Mouse (Mus musculus): ENCODE results near the gene BC035947. TPM values are rescaled to one million over a fixed set of nuclear protein-coding genes. Genes with fewer than 3 reads are reported as not detected.

BC035947 gene
- polyA plus RNA-seq, 1 experiment from 2014 or later: 1.2 TPM

DNA sequence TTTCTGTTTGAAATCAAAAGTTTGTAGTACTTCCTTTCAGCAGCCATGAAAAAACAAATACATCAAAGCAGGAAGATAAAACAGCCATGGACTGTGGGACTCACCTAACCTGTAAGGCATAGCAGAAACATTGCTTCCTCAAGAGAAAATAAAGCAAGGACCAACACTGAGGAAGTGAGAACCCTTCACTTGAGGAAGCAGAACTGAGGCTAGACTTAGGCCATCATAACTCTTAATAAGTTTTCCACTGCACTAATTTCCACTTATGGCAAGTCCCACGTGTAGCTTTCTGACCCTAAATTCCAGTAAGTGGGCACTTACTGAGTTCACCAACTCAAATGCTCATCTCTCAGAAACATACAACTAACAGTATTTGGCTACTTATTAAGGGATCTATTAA lies 21.8 kb downstream of the BC035947 start:
- H3K9ac ChIP-seq: no peak overlapping the region
- peaks cover 17% of the 10 kb centered on the region for H3K4me1 ChIP-seq
- no peaks in the 10 kb centered on the region for H3K9me3 ChIP-seq
- H3K27ac ChIP-seq: no peak overlapping the region
- ATAC-seq (ENCODE audit: insufficient number of reproducible peaks, insufficient read depth, low FRiP score, low TSS enrichment): no peak
- WGBS: 69% methylated on average over 1 of the region's 1 CpGs
- H3K27me3 ChIP-seq: 0 out of 2 replicates have a peak, but pooled peaks cover 2% of the 10 kb centered on the region
- H3K4me3 ChIP-seq: no peak overlapping the region
- H3K36me3 ChIP-seq: no peaks in the 10 kb centered on the region
- H3K4me2 ChIP-seq (replicated peaks): no peak overlapping the region

GRCm38 (mm10) chr1:78488752-78489492 lies 23.0 kb downstream of the BC035947 start, which contains the start of gene Farsb:
Farsb (minus strand) TSS chr1:78488897.
- under 1% methylated on average over 31 of the region's 31 CpGs for whole genome bisulfite sequencing
- no peaks in the 10 kb centered on the region for H3K36me3 ChIP-seq
- H3K9ac ChIP-seq: peak within 1 kb of the TSS; percentile 80
- peak within 1 kb of the TSS; percentile 90 for H3K4me3 ChIP-seq
- peaks cover 17% of the 10 kb centered on the region for H3K4me1 ChIP-seq
- ATAC-seq (ENCODE audit: insufficient number of reproducible peaks, insufficient read depth, low FRiP score, low TSS enrichment): peak; percentile 94
- no peaks in the 10 kb centered on the region for H3K9me3 ChIP-seq
- peak within 1 kb of the TSS; percentile 65; the same call in 1 of the 2 replicates for H3K27ac ChIP-seq
- 0 out of 2 replicates have a peak, but pooled peaks cover 2% of the 10 kb centered on the region for H3K27me3 ChIP-seq
- peak within 1 kb of the TSS; percentile 90 for H3K4me2 ChIP-seq (replicated peaks)

- Histone ChIP-seq H3K9ac (peak overlapping the region; percentile 80), H3K4me3 (peak overlapping the region; percentile 90), H3K4me2 (replicated peaks) (peak overlapping the region; percentile 90), H3K4me1 (peaks cover 17% of the 10 kb centered on the region), H3K27me3 (0 out of 2 replicates have a peak, but pooled peaks cover 2% of the 10 kb centered on the region), H3K36me3 (no peaks in the 10 kb centered on the region), H3K9me3 (no peaks in the 10 kb centered on the region), H3K27ac (peak overlapping the region; percentile 65; the same call in 1 of the 2 replicates)
- under 1% methylated on average over 28 of the region's 28 CpGs for WGBS
- ATAC-seq (ENCODE audit: insufficient number of reproducible peaks, insufficient read depth, low FRiP score, low TSS enrichment): 0 out of 2 replicates have a peak, but pooled peaks have one; percentile 3
Measured at GRCm38 (mm10) chr1:78488427-78488751, 23.6 kb downstream of the BC035947 start.

DNA sequence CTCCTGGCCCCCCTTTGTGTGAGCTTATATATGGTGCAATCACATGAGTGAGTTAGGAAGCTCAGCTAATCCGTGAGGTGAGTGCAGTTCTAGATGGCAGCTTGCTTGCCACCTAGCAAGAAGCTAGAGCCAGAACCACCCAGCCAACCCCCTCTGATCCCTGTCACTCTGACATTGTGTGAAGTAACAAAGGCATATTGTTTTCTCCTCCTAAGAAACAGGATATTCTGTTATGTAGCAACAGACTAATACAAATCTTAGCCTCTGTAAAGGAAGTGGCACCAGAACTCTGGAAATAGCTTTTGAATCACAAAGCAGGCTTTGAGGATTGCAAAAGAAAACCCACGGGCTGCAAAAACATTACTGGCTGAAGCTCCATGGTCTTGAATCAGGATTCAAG lies 27.6 kb downstream of the BC035947 start:
- Histone ChIP-seq H3K27ac (no peak overlapping the region), H3K36me3 (peaks cover 16% of the 10 kb centered on the region), H3K4me3 (no peak overlapping the region), H3K9ac (no peak overlapping the region), H3K4me2 (replicated peaks) (no peak overlapping the region), H3K9me3 (no peaks in the 10 kb centered on the region), H3K27me3 (no peaks in the 10 kb centered on the region), H3K4me1 (peaks cover 14% of the 10 kb centered on the region)
- WGBS: 31% methylated on average over 2 of the region's 2 CpGs
- ATAC-seq (ENCODE audit: insufficient number of reproducible peaks, insufficient read depth, low FRiP score, low TSS enrichment): no peak

DNA sequence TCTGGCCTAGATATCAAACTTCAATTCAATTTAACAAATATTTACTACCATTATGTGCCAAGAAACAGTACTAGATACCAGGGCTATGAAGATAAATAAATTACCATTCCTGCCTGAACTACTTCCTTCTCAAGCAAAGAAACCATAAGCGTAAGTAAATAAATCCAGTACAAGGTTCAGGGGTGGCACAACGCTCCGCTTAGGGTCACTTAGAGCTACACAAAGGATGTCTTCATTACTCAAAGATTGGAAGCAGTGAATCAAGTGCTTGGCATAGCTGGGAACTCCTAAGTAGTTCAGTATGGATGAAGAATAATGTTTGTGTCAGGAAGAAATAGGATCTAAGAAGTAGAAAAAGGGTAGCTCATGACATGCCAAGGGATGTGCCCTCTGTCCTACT lies 28.5 kb downstream of the BC035947 start:
- H3K4me1 ChIP-seq: peaks cover 14% of the 10 kb centered on the region
- H3K4me2 ChIP-seq (replicated peaks): no peak overlapping the region
- no peak overlapping the region for H3K9ac ChIP-seq
- H3K36me3 ChIP-seq: peaks cover 19% of the 10 kb centered on the region
- H3K9me3 ChIP-seq: no peaks in the 10 kb centered on the region
- no peaks in the 10 kb centered on the region for H3K27me3 ChIP-seq
- no peak overlapping the region for H3K27ac ChIP-seq
- no peak overlapping the region for H3K4me3 ChIP-seq
- ATAC-seq (ENCODE audit: insufficient number of reproducible peaks, insufficient read depth, low FRiP score, low TSS enrichment): no peak
- 79% methylated on average over 3 of the region's 3 CpGs for WGBS

DNA sequence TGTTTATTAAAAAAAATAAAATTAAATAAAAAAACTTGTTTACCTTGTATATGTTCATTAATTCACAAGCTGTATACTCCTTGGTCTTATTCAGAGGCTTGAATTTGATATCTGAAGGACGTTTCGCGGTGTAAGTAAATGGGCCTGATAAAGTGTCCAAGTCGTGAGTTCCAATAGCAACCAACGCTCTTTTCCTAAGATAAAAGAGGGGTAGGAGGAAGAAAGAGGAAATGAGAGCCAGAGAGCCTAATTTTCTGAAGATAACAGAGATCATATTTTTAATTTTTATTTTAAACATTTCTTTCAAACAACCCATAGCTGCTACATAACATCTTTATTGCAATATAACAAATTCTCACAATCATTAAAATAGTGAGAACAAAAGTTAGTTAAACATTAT lies 39.5 kb downstream of the BC035947 start:
- no peak overlapping the region for H3K4me3 ChIP-seq
- ATAC-seq (ENCODE audit: insufficient number of reproducible peaks, insufficient read depth, low FRiP score, low TSS enrichment): no peak
- no peaks in the 10 kb centered on the region for H3K27me3 ChIP-seq
- no peak overlapping the region for H3K9ac ChIP-seq
- H3K36me3 ChIP-seq: peaks cover 43% of the 10 kb centered on the region
- H3K4me1 ChIP-seq: no peaks in the 10 kb centered on the region
- no peaks in the 10 kb centered on the region for H3K9me3 ChIP-seq
- H3K4me2 ChIP-seq (replicated peaks): no peak overlapping the region
- whole genome bisulfite sequencing: 92% methylated on average over 5 of the region's 5 CpGs
- H3K27ac ChIP-seq: no peak overlapping the region

- peaks cover 26% of the 10 kb centered on the region for H3K36me3 ChIP-seq
- no peak overlapping the region for H3K4me2 ChIP-seq (replicated peaks)
- no peak overlapping the region for H3K27ac ChIP-seq
- WGBS: 32% methylated on average over 7 of the region's 7 CpGs
- no peak overlapping the region for H3K9ac ChIP-seq
- no peaks in the 10 kb centered on the region for H3K4me1 ChIP-seq
- H3K9me3 ChIP-seq: no peaks in the 10 kb centered on the region
- ATAC-seq (ENCODE audit: insufficient number of reproducible peaks, insufficient read depth, low FRiP score, low TSS enrichment): no peak
- no peaks in the 10 kb centered on the region for H3K27me3 ChIP-seq
- no peak overlapping the region for H3K4me3 ChIP-seq
Measured at GRCm38 (mm10) chr1:78454659-78455058, 57.3 kb downstream of the BC035947 start.

GRCm38 (mm10) chr1:78453886-78454285 lies 58.1 kb downstream of the BC035947 start:
- H3K9me3 ChIP-seq: no peaks in the 10 kb centered on the region
- H3K27me3 ChIP-seq: no peaks in the 10 kb centered on the region
- WGBS: 86% methylated on average over 8 of the region's 8 CpGs
- no peaks in the 10 kb centered on the region for H3K4me1 ChIP-seq
- H3K4me3 ChIP-seq: no peak overlapping the region
- no peak overlapping the region for H3K27ac ChIP-seq
- H3K4me2 ChIP-seq (replicated peaks): no peak overlapping the region
- peaks cover 26% of the 10 kb centered on the region for H3K36me3 ChIP-seq
- no peak for ATAC-seq (ENCODE audit: insufficient number of reproducible peaks, insufficient read depth, low FRiP score, low TSS enrichment)
- H3K9ac ChIP-seq: no peak overlapping the region

- no peak overlapping the region; the same call in 1 of the 2 replicates for H3K27ac ChIP-seq
- H3K4me2 ChIP-seq (replicated peaks): no peak overlapping the region
- ATAC-seq (ENCODE audit: insufficient number of reproducible peaks, insufficient read depth, low FRiP score, low TSS enrichment): no peak
- H3K9me3 ChIP-seq: no peaks in the 10 kb centered on the region
- no peaks in the 10 kb centered on the region for H3K27me3 ChIP-seq
- peaks cover 20% of the 10 kb centered on the region for H3K36me3 ChIP-seq
- H3K4me1 ChIP-seq: no peaks in the 10 kb centered on the region
- no peak overlapping the region for H3K4me3 ChIP-seq
- no peak overlapping the region for H3K9ac ChIP-seq
- 86% methylated on average over 6 of the region's 6 CpGs for WGBS
Measured at GRCm38 (mm10) chr1:78452544-78452943, 59.4 kb downstream of the BC035947 start.

DNA sequence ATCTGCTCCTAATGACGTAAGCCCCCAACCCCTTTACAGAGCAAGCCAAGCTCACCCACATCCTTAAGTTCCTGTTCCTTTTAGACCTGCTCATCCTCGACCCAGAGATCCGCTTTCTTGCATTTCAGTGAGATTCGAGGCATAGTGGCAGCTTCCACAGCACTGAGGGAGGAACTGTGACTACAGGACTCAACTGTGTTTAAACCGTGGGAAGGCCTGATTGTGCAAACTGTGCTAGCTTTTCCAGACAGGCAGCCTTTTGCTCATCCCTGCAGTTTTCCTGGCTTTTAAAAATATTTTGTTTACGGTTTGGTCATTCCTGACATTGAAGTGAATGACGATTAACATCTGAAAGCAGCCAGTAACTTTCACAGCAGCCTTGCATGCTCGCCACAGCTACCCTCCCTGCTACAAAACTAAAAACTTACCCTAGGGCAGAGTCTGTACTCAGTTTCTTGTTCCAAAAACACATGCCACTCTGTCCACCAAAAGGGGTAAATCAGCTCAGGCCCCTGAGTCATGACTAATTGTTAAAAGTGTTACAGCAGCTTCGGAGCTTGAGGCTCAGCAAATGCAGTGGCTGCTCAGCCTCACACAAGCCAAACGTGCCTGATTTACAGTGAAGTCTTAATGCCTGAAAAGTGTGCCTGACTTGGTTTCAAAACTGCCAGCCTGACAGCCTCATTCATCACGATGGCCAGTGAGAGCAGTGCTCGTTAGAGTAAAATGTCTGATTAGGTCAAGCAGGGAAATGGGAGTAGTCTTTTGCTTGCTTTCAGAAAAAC lies 60.7 kb downstream of the BC035947 start:
- Histone ChIP-seq H3K36me3 (peaks cover 18% of the 10 kb centered on the region), H3K27ac (0 out of 2 replicates have a peak overlapping the region, but pooled peaks have one; percentile 36), H3K9ac (no peak overlapping the region), H3K4me2 (replicated peaks) (no peak overlapping the region), H3K4me3 (no peak overlapping the region), H3K9me3 (no peaks in the 10 kb centered on the region), H3K4me1 (no peaks in the 10 kb centered on the region), H3K27me3 (no peaks in the 10 kb centered on the region)
- 71% methylated on average over 12 of the region's 12 CpGs for WGBS
- no peak for ATAC-seq (ENCODE audit: insufficient number of reproducible peaks, insufficient read depth, low FRiP score, low TSS enrichment)

DNA sequence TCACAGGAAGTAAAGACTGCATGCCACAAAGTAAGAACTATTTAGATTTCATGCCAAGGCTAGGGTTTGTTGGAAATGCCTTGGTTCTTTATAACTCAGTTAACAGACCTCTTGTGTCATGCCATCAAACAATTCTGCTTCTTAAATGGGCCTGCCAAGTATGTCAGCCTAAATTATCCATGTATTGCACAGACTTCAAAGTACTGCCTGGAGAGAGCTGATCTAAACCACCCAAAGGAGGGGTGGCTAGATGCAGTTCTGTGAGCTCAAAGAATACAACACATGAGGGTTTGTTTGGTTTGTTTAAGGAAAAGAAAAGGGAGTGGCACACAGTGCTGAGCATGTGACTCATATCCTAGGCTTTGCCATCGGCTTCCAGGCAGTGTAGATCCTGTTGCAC lies 63.9 kb downstream of the BC035947 start:
- no peak overlapping the region for H3K4me2 ChIP-seq (replicated peaks)
- H3K27me3 ChIP-seq: no peaks in the 10 kb centered on the region
- H3K36me3 ChIP-seq: peaks cover 25% of the 10 kb centered on the region
- H3K4me3 ChIP-seq: no peak overlapping the region
- H3K4me1 ChIP-seq: peaks cover 2% of the 10 kb centered on the region; the same call in 1 of the 2 replicates
- H3K9me3 ChIP-seq: no peaks in the 10 kb centered on the region
- peak overlapping the region; percentile 58; the same call in 1 of the 2 replicates for H3K27ac ChIP-seq
- WGBS: 46% methylated on average over 1 of the region's 1 CpGs
- ATAC-seq (ENCODE audit: insufficient number of reproducible peaks, insufficient read depth, low FRiP score, low TSS enrichment): peak; percentile 67; the same call in 1 of the 2 replicates
- H3K9ac ChIP-seq: no peak overlapping the region

All from embryonic facial prominence, embryonic 12.5 days (tissue).